Mouse (Mus musculus): ENCODE results near the gene Cd200r4.

- TF ChIP-seq CTCF (IDR thresholded peaks at IDR 0.05; ENCODE audit: low read depth) (no peak), EP300 (IDR thresholded peaks at IDR 0.05; ENCODE audit: low read depth) (no peak)
These were observed 5.6 kb upstream of the Cd200r4 start for GRCm38 (mm10) chr16:44805976-44806375.

Data from heart, postnatal 0 days (tissue).